Mouse (Mus musculus) G1E (cell line): ENCODE measurements at regions not wholly inside any gene's neighbourhood (a gene's known extent, or its start where the extent isn't known, plus 50 kb on each side); places are given as distances from the start of the nearest gene placed in this dataset.

Source experiments
- CTCF ChIP-seq: IDR thresholded peaks from 2 replicates; pipeline ENCODE4 v1.5.1; 2012; ENCODE audit warnings: low read depth, low read length, inconsistent platforms, mixed read lengths
- GATA1 ChIP-seq: IDR thresholded peaks from 2 replicates; pipeline ENCODE4 v1.6.1; 2012; ENCODE audit warnings: borderline replicate concordance, low read length, inconsistent platforms, mixed read lengths
- GATA2 ChIP-seq: IDR thresholded peaks from 2 replicates; pipeline ENCODE4 v1.6.1; 2012; ENCODE audit warnings: low read depth, low read length, inconsistent platforms, borderline replicate concordance
- POLR2AphosphoS5 ChIP-seq: IDR thresholded peaks from 2 replicates; pipeline ENCODE4 v1.6.1; 2012; ENCODE audit warnings: low read depth, low read length, inconsistent platforms; ENCODE audit not compliant: insufficient replicate concordance
- TAL1 ChIP-seq: conservative IDR thresholded peaks from 2 replicates; pipeline ENCODE4 v1.6.1; 2012; ENCODE audit warnings: low read depth, low read length, inconsistent platforms, mixed read lengths

DNA sequence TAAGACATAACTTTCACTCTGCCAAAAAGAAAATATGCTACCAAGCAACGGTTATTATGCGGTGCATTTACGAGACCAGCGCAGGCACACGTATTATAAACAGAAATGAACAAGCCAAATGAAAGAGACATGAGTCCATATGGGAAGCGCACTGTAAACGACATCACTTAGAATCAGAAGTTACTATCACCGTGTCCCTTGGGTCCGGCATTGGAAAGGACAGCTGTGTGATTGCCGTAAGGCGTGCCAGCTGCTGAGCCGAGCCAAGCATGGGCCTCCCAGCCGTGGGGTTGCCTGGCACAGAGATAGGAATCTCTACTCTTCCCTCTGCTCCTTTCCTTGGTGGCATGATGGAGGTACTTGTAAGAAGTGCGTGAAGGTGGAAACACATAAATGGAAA lies 88.4 kb downstream of the Oxgr1 start:
- TF ChIP-seq POLR2AphosphoS5 (no peak), CTCF (no peak), GATA1 (no peak), TAL1 (no peak), GATA2 (no peak)
